Mouse (Mus musculus) urinary bladder, adult 18-20 months (tissue): ENCODE measurements around the gene Sft2d1.
"Not testable (repeated sequence)": the region's sequence is repeated elsewhere in the genome, so short reads cannot be mapped to it uniquely, and the experiment has no call there.

Experiments used
- DNase-seq, 2 experiments: peaks; one replicate each; pipeline ENCODE4 v3.0.0; 2022; ENCODE audit warnings: low spot score in 2 of 2, mixed read lengths in 2 of 2

The Sft2d1 gene

GRCm38 (mm10) chr17:8302772-8303438 lies 8.0 kb upstream of the Sft2d1 start:
- no peak for DNase-seq

GRCm38 (mm10) chr17:8303671-8304070 lies 7.2 kb upstream of the Sft2d1 start:
- no peak for DNase-seq

GRCm38 (mm10) chr17:8305801-8306200 lies 5.1 kb upstream of the Sft2d1 start:
- DNase-seq, result no peak

DNA sequence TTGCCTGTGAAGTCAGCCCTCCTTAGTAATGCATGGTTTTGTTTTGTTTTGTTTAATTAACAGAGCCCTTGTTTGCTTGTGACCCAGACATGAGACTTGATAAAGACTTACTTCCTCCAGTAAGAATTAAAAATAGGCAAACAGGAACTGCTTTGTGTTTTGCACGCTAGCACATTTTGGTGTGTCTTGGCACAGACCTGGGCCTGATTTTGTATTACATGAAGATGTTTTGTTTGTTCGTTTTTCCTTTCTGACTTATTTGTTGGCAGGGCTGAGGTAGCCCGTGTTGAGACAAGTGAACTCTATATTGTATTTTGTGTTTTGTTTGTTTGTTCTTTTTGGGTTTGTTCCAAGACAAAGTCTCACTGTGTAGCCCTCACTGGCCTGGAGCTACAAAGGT lies 849 bp downstream of the Sft2d1 start:
- DNase-seq, result no peak

DNA sequence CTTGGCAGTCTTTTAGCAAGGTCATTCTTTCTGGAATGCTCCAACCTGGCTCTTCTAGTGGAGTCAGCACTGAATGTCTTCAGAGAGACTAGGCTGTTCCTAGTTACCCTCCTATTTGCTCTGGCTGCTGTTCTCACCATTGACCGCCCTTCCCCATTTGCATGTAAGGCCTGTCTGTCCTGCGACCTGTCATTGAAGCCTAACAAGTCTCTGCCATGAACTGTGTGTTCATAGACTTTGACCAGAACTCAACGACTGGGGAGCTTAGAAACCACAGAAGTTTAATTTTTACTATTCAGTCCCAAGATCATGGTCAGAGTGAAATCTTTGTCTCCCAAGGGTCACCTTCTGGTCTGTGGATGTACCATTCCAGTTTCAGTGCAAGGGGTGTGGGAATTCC lies 3.1 kb downstream of the Sft2d1 start:
- DNase-seq, result no peak

- DNase-seq, result no peak
Measured at GRCm38 (mm10) chr17:8316251-8316650, 5.3 kb downstream of the Sft2d1 start.

- not testable (repeated sequence) for DNase-seq
Measured at GRCm38 (mm10) chr17:8326877-8327276, 16.0 kb downstream of the Sft2d1 start.

DNA sequence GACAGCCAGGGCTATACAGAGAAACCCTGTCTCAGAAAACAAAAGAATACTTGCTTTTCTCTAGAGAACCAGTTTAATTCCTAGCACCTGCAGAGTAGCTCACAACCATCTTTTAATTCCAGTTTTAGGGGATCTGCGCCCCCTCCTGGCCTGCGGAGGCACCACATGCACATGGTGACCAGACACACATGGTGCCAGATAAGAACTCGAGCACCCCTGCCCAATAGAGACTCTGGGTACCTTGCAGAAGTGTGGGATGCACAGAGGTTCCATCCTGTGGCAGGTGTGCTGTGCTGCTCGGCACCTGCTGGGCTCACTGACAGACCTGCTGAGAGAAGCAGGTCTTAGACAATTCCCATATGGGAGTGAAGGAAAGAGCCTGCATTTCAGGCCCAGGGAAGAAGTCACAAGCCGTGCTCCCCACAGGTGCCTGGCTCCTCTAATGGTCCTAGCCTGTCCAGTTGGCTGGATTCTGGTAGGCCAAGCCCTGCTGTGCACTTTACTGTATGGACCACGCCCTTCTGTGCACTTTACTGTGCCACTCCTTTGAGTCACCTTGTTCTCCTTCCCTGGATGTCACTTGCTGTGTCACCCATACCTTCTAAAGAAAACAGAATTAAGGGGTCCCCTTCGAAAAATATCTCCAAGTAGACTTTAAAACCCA lies 17.7 kb downstream of the Sft2d1 start:
- DNase-seq, result no peak

DNA sequence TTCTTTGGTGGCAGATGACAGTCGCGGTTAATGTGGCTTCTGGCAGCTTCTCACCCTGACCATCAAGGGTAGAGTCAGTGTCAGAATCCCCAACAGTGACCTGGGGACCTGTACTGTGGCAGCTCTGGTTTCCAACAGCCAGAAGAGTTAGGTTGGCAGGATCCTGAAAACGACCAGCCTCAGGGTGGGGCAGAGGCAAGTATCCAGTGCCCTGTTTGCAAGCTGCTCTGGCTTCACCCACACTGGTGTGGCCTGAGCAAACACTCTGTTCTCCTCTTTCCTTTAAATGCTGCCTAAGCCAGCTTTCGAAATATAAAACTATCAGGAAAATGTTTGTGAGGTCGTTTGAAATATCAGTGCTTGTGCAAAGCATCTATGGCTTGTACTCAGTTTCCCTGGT lies 19.7 kb downstream of the Sft2d1 start:
- no peak for DNase-seq

- DNase-seq, result not testable (repeated sequence)
Measured at GRCm38 (mm10) chr17:8337159-8337558, 26.3 kb downstream of the Sft2d1 start, which contains the start of gene Prr18. Gene Prr18 (plus strand): TSS chr17:8337459.

GRCm38 (mm10) chr17:8339666-8340374 lies 28.9 kb downstream of the Sft2d1 start:
- no peak for DNase-seq

- peak in 1 of 2 experiments; percentile 34 for DNase-seq
Measured at GRCm38 (mm10) chr17:8340407-8341359, 29.8 kb downstream of the Sft2d1 start.

- no peak for DNase-seq
Measured at GRCm38 (mm10) chr17:8341360-8341963, 30.6 kb downstream of the Sft2d1 start.

- DNase-seq, result no peak
Measured at GRCm38 (mm10) chr17:8342706-8343105, 31.8 kb downstream of the Sft2d1 start.

- no peak for DNase-seq
Measured at GRCm38 (mm10) chr17:8343416-8343815, 32.5 kb downstream of the Sft2d1 start.

- no peak for DNase-seq
Measured at GRCm38 (mm10) chr17:8347765-8348285, 36.9 kb downstream of the Sft2d1 start.

- no peak for DNase-seq
Measured at GRCm38 (mm10) chr17:8348941-8349340, 38.0 kb downstream of the Sft2d1 start.

DNA sequence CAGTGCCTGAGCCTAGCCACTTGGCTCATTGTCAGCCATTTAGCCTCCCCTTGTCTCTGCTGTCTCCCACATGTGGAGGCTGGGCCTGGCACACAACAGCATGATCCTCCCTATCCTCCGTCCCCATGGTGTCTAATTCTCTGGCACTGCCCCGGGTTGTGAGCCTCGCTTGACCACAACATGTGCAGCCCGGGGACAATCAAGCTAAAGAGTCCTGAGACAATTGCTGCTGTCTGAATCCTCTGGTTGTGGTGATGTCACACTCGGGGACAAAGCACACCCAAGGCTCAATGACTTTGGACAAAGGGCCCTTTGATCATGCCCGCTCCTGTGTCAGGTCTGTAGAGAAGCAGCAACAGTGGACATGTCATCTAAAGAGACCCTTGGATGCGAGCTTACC lies 40.2 kb downstream of the Sft2d1 start:
- no peak for DNase-seq

DNA sequence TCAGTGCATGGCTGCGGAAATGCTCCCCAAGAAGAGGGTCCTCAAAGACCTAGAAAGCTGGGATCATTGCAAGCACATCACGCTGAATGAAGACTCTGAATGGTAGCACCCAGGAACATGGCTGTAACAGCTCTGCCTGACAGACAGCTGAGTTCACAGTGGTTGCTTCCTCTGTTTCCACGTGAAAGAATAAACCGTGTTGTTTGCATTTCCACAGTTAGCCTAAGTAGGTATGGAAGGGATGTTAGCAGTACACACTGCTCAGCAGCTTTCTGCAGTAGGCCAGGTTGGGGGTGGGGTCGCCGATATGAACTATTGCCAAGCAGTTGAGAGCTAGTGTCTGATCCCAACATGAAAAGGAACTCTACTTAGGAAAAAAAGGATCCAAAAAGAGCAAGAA lies 44.8 kb downstream of the Sft2d1 start, which contains the start of gene T2:
Gene T2, plus strand, starts transcription at position 301 of the 400 bp plus-strand sequence.
- no peak for DNase-seq

DNA sequence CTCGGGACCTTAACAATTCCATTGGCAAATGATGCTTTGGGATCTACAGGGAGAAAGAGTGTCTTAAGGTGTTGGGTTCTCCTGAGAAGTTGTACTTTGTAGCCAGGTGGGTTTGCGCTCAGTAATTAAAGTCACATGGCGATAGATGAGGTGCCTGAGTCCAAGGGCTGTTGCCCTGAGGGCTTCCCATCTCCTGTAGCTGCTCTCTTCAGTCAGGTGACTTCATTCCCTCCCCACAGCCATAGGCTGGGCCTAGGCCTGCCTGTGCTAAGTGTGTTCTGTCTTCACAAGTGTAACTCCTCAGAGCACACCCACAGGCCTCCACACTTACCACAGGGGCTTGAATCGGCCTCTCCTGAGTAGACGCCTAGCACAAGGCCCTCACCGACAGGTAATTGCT lies 46.6 kb downstream of the Sft2d1 start:
- no peak for DNase-seq

DNA sequence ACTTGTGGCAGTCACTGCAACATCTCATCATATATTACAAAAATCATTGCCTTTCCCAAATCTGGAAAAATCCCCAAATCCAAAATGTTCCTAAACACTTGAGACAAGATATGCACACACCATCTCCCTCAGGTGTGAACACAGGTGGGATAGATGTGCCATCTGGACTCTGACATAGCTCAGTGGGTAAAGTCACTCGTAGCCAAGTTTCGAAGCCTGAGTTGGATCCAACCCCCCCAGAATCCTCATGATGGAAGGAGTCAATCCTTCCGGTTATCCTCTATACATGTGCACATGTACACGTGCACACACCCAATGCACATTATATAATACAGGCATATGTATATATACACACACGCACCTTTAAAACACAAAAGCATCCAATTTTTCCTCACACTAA lies 50.0 kb downstream of the Sft2d1 start:
- DNase-seq, result no peak
